Mouse (Mus musculus) lung, postnatal 10 days (tissue): ENCODE measurements around the gene Gm10775.

Source experiments
- DNase-seq: peaks from one replicate; pipeline ENCODE4 v3.0.0; 2021

Gene Gm10775

DNA sequence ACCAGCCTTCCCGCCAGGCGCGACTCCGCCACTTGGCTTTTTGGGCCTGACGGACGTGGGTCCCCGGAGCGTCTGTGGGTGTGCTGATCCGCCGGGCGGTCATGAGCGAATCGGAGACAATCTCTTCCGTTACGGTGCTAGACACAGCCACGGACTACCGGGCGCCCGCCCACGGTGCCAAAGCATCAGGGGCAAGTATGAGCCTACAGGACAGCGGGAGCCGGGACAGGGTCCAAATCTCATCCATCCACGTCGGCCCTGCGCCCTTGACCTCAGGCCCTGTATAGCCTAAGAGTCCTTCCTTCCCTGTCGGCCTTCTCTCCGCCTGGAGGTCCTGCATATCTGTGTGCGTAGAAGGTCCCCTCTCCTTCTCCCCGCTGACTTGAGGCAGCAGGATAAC lies at the start of gene Gm10775:
Gene Gm10775 (plus strand): TSS at position 301 of the 400 bp plus-strand sequence.
- DNase-seq, result no peak

- DNase-seq, result no peak
Observed at GRCm38 (mm10) chr13:65225945-65226344, 33.4 kb upstream of the Gm10775 start.

DNA sequence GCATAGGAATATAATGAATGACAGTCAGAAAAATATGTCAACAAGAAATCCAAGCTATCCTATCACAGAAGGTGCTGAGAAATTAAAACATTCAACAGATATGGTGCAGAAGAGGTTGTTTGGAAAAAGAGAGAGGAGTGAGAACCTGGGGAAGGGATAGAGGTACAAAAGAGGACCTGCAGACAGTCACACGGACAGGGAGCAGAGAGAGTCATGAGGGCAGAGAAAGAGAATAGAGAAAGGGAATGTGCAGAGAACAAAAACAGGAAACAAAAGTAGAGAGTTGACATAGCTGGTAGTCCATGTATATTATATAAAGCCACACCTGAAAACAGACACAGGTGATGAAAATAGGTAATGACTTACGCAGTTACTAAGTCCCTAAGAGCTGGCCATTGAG lies 32.7 kb upstream of the Gm10775 start:
- DNase-seq, result no peak

- DNase-seq, result no peak
Observed at GRCm38 (mm10) chr13:65237211-65237610, 22.1 kb upstream of the Gm10775 start.

GRCm38 (mm10) chr13:65240509-65241098 lies 18.7 kb upstream of the Gm10775 start:
- DNase-seq, result peak; percentile 98

GRCm38 (mm10) chr13:65241099-65241626 lies 18.2 kb upstream of the Gm10775 start:
- peak; percentile 97 for DNase-seq

DNA sequence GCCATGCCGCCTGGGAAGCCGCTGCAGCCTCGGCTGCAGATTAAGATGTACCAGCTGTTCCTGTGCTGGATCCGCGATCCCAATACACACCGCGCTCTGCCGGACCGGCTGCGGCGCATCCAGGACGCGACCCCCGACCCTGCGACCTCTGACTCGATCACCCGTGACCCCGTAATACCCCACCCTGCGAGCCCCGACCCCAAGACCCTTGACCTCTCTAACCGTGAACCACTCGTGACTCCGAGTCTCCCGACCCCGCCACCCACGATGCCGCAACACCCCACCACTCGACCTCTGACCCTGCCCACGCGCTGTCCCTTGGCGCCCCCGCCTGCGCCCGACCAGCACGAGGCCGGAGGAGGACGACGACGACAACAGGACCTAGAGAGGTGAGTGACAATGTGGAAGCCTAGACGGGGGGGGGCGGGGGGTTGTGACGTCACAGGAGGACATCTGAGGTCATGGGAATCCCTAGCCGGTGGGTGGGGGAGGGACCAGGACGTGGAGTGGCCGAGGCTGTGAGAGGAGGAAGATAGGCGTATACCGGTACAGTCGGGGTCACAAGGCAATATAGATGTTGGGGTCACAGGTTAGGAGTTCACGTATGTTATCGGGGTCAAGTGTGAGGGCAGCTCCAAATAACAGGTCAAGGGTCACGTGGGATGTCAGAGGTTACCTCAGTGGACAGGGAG lies 17.6 kb upstream of the Gm10775 start:
- DNase-seq, result peak; percentile 39

- DNase-seq, result no peak
Observed at GRCm38 (mm10) chr13:65242319-65242787, 17.0 kb upstream of the Gm10775 start.

DNA sequence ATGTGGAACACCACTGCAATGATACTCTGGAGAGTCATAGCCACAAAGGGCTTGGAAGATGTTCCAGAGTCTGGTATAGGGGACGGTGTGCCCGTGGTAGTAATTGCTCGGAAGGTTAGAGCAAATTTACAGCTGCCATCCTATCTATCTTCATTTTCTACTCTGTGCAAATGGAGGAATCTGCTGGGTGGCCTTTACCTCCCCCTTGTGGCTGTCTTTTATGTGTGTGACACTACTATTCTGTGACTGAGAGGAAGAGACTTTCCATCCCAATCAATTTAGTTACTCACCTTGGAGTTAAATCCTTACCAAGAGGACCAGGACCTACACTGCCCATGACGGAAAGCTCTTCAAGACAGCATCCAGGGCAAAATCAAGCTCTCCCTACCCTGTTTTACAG lies 16.1 kb upstream of the Gm10775 start:
- peak; percentile 10 for DNase-seq

DNA sequence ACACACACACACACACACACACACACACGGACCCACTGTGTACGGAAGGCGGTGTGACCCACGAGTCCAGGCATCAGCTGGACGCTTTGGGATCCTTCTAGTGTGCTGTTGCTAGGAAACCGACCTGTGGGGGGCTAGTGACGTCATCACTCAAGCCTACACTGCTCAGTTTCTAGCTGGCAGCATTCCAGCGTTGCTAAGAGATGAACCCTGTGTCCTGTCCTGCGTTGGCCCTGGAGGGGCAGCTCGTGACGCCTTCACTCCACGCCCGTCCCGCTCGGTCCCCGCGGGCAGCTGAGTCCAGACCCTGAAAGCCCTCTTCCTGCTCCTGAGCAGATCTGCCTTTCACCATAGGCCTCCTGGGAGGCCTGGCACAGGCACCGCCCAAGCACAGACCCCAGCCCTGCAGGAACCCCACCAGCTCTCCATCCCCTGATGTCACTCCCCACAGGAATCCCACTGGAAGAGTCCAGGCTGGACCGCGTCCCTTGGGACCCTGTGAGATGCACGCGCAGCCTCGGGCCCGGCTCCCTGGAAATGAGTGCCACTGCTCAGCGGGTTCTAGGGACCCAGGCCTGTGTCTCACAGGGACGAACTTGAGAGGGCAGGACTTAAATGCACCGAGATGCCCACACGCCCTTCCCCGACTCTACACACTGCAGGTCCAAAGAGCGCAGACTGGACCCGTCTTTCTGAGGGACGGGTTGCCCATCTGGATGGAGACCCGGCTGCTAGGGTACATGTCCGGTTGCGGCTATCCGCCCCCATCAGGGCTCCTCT lies 974 bp upstream of the Gm10775 start:
- DNase-seq, result peak; percentile 49

DNA sequence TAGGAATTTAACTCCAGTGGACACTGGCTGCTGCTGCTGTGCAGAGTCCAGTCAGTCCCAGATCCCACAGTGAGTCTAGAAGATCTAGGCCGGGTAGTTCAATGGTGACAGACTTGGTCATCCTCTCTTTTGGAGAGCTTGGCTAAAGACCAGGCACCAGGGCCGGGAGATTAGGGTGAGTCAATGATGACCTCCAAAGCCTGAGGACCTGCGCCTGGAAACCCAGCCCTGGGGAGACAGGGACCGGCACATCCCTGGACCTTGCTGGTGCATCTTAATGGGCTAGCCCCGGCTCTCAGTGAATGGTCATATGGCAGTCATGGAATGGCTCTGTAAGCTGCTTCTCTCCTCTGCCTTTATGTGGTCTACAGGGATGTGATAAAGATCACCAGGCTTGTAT lies 2.7 kb downstream of the Gm10775 start:
- DNase-seq, result no peak

DNA sequence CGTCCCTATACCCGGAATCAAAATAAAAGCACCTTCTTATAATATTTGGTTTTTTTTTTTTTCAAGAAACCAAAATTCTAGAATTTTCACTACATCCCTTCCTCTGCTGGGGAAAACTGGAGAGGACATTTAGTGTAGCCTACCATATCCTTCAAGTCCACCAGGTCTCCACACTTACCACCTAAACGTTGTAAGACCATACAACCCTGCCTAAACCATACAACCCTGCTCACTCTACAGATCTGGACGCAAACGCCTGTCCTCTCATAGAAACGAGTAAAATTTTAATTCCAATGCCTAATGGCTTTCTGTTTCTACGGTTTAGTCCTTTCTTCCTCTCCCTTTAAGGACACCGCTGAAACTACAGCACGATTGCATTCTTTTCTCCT lies 18.6 kb downstream of the Gm10775 start:
- DNase-seq, result no peak

DNA sequence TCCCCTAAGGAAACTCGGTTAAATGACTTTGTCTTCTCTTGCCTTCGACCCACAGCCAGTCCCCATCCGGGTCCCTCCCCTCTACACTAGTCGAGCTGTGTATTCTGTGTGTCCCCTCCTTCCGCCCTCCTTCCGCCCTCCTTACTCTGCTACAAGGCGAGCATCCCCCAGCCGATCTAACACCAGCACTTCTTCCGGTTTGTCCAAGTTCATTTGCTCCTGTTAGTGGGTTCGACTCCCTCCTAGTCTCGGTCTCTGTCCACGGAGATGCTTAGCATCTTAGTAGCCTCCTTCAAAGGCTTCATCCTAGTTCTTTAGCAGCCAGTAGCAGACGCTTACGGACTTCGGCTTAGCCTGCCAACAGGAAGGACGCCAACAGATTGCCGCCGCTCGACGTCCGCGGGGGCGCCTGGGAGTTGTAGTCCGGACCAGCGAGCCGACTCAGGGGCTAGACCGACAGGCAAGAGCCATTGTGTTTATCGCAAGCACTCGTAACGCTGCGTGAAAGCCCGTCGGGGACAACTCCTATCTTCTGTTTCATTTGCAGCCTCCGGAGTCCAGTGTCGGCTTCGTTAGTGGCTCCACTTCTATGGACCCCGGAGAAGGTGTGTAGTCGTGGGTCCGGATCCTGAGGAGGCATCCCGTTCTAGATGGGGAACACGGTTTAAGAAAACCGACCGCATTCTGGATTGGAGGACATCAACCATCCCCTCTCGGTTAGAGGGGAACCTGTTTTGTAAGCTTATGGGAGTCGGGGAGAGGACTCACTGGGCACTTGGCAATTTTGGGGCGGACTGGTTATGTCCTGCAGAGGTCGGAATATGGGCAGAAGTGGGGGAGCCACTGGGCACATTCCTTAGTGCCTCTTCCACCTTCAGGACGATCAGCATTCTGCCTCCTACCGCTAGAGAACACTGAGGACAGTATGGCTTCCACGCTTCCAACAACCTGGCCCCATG lies 19.3 kb downstream of the Gm10775 start, which contains the start of gene Zfp369:
Gene Zfp369 (plus strand): TSS at position 432 of the 959 bp plus-strand sequence.
- peak; percentile 96 for DNase-seq

DNA sequence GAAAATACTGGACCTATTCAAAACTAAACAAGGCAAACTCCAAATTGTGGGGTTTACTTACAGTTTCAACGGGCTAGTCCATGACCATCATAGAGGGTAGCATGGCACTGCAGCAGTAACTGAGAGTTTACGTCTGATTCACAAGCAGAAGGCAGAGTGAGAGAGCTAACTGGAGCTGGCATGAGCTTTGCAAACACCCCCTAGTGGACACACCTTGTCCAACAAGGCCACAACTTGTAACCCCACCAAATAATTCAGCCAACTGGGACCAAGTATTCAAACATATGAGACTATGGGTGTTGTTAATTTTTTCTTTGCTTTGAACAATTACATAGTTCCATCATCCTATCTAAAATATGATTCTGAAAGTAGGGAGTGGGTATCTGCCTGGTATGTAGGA lies 27.4 kb downstream of the Gm10775 start:
- DNase-seq, result no peak

DNA sequence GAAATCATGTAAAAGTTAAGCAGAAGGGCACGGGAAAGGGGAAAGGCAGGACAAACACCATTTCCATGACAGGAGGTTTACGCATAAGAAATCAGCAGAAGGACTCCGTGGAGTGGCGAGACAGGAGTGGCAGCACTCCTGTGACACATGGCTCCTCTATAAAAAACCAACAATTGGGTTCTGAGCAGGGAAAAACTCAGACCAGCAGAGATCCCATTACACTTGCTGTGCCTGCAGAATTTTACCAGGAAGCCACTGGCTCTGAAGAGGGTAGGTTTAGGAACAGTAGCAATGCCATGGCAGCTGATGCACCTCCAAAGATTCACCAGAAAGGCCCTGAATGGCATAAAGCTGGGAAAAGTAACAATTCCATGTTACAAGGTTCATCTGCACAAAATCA lies 37.0 kb downstream of the Gm10775 start:
- DNase-seq, result no peak
